Mouse (Mus musculus): ENCODE data around the gene Rcbtb2. TPM values are rescaled to one million over a fixed set of nuclear protein-coding genes. Genes with fewer than 3 reads are reported as not detected.

The Rcbtb2 gene
- polyA plus RNA-seq, 1 experiment from 2014 or later = 61.2 TPM

DNA sequence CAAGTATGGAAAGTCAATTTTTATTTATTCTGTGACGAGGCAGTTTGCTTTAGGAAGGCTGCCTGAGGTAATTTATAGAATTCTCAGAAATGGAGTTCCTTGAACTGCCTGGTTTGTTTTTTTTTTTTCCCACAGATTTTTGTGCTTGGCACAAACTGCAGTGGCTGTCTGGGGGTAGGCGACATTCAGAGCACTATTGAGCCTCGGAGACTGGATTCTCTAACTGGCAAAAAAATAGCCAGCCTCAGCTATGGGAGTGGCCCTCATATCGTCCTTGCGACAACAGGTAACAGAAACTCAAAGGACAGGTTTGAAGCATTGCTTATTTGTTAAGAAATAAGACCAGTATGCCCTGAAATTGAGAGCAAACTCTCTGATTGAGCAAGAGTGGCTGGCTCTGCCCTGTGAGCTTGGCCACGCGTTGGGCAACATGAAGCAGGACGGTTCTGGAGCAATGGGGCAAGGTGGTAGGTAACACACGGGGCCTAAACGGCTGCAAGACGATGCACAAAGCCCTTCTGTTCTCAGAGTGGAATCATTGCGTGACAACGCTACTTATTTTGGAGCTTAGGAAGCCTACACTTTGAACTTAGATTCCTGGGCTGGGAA, 39.5 kb downstream of the Rcbtb2 start:
- H3K4me2 ChIP-seq = no peak overlapping the region
- ATAC-seq (ENCODE audit: extremely low read depth, insufficient number of reproducible peaks, low FRiP score, low TSS enrichment) = no peak
- no peak overlapping the region for H3K4me3 ChIP-seq
- H3K27ac ChIP-seq (replicated peaks) = peak overlapping the region; percentile 13; the same call in 1 of the 2 replicates
- no peaks in the 10 kb centered on the region for H3K4me1 ChIP-seq
- WGBS = 81% methylated on average over 13 of the region's 13 CpGs
- no peak overlapping the region for H3K9ac ChIP-seq
- no peaks in the 10 kb centered on the region for H3K9me3 ChIP-seq
- no peaks in the 10 kb centered on the region for H3K27me3 ChIP-seq (replicated peaks)
- peaks cover 94% of the 10 kb centered on the region for H3K36me3 ChIP-seq

DNA sequence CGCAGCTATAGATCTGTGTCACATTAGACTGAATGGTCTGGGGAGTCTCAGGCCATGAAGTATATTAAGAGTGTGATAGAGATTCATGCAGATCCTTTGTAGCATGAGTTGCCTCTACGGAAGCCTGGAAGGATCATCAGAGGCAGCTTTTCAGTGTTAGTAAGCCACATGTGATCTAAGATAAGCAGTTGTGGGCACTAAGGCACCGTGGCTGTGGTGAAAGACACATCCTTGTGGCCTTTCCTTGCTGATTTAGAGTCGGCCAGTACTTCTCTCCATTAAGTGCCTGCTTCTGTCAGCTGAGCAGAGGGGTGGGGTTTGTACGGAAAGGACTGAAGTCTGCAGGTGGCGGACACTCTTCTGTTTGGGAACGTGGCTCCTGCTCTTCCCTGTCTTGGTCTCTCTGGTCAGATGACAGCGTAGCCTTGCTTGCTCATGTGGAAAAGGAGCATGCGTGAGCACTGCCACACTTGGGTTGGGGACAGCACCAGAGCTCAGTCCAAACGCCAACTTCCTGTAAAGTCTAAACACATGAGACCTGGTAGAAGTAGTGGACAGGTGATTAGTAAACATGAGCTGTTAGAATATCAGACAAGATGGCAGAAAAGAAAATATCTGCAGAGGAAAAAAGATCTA, 40.6 kb downstream of the Rcbtb2 start:
- WGBS = 86% methylated on average over 10 of the region's 10 CpGs
- Histone ChIP-seq H3K4me1 (no peaks in the 10 kb centered on the region), H3K4me3 (no peak overlapping the region), H3K4me2 (no peak overlapping the region), H3K36me3 (peaks cover 93% of the 10 kb centered on the region), H3K9ac (no peak overlapping the region), H3K27ac (replicated peaks) (no peak overlapping the region), H3K9me3 (no peaks in the 10 kb centered on the region), H3K27me3 (replicated peaks) (no peaks in the 10 kb centered on the region)
- no peak for ATAC-seq (ENCODE audit: extremely low read depth, insufficient number of reproducible peaks, low FRiP score, low TSS enrichment)

DNA sequence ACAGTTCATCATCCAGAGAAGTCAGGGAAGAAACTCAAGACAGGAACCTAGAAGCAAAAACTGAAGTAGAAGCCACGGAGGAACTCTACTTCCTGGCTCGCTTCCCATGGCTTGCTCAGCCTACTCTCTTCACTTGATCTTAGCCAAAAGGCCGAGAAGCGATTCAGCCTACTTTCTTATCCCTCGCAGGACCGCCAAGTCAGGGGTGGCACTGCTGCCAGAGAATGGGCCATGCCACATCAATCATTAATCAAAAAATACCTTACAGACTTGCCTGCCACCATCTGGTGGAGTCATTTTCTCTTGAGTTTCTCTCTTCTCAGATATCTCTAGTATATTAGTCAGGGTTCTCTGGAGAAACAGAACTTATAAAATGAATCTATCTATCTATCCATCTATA, 42.3 kb downstream of the Rcbtb2 start:
- Histone ChIP-seq H3K36me3 (peaks cover 89% of the 10 kb centered on the region), H3K9me3 (no peaks in the 10 kb centered on the region), H3K4me2 (no peak overlapping the region), H3K27me3 (replicated peaks) (no peaks in the 10 kb centered on the region), H3K27ac (replicated peaks) (no peak overlapping the region), H3K9ac (no peak overlapping the region), H3K4me3 (no peak overlapping the region), H3K4me1 (no peaks in the 10 kb centered on the region)
- 92% methylated on average over 6 of the region's 6 CpGs for WGBS
- ATAC-seq (ENCODE audit: extremely low read depth, insufficient number of reproducible peaks, low FRiP score, low TSS enrichment) = no peak

DNA sequence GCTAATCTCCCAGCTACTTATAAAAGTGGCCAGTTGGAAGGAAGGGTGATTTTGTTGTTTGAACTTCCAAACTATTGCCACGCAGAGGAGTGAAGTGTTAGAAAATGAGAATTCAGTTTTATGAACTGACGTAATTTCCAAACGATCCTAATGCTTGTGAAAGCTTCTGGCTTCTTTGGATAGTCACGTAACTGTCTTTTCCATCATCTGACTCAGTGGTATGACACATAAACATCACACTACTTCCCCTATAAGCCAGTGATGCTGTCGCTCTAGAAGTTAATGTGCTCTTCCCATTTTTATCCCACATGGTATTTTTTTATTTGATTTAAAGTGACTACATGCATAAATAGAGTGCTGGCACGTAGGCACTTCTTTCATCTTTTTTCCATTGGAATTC, 45.8 kb downstream of the Rcbtb2 start:
- no peak for ATAC-seq (ENCODE audit: extremely low read depth, insufficient number of reproducible peaks, low FRiP score, low TSS enrichment)
- H3K36me3 ChIP-seq = peaks cover 88% of the 10 kb centered on the region

DNA sequence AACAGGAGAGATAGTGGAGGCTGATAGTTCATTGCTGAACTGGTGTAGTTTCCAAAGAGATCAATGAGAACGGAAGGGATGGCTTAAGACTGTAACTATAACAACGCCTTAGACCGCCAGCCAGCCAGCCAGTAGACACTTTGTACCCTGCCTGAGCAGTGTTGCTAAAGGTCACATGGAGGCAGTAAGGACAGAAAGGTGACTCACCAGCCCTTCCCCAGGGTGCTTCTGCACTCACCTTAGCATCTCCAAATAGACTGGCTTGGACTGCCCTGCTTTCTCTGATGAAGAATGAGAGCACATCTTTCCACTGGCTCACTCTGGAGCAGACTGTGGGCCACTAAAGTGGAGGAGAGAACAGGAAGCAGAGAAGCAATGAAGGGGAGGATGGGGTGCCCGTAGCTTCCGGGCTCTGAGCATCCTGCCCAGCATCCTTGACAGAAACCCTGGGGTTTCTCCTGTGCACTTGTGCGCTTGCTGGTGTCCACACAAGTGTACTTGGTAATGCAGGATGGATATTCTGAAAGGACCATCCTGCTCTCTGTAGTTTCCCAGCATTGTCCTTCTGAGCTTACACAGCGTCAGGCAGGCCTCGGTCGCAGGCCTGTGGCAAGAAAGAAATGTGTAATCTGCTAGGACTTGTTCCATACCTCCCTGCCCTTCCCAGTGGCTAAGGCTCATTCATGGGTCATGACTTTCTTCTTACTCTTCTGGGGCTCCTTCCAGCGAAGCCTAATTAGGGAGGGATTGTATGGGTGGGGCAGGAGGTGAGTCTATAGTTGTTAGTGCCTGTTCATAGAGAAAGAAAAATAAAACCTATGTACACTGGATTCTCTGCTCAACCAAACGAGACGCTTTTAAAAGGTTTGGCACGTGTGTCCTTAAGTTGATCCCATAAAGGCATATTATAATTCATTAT, 47.3 kb downstream of the Rcbtb2 start:
- no peak for ATAC-seq (ENCODE audit: extremely low read depth, insufficient number of reproducible peaks, low FRiP score, low TSS enrichment)
- Histone ChIP-seq H3K4me3 (no peak overlapping the region), H3K27me3 (replicated peaks) (no peaks in the 10 kb centered on the region), H3K4me1 (peaks cover 19% of the 10 kb centered on the region), H3K4me2 (no peak overlapping the region), H3K9ac (no peak overlapping the region), H3K9me3 (no peaks in the 10 kb centered on the region), H3K27ac (replicated peaks) (no peak overlapping the region), H3K36me3 (peaks cover 85% of the 10 kb centered on the region)
- 85% methylated on average over 13 of the region's 13 CpGs for WGBS

More for the DNA sequence above, 45.8 kb downstream of the Rcbtb2 start:
- no peak overlapping the region for H3K27ac ChIP-seq (replicated peaks)
- H3K4me3 ChIP-seq = no peak overlapping the region
- 90% methylated on average over 6 of the region's 6 CpGs for WGBS
- H3K9ac ChIP-seq = no peak overlapping the region
- no peak overlapping the region for H3K4me2 ChIP-seq
- H3K27me3 ChIP-seq (replicated peaks) = no peaks in the 10 kb centered on the region
- peaks cover 3% of the 10 kb centered on the region for H3K4me1 ChIP-seq
- H3K9me3 ChIP-seq = no peaks in the 10 kb centered on the region

DNA sequence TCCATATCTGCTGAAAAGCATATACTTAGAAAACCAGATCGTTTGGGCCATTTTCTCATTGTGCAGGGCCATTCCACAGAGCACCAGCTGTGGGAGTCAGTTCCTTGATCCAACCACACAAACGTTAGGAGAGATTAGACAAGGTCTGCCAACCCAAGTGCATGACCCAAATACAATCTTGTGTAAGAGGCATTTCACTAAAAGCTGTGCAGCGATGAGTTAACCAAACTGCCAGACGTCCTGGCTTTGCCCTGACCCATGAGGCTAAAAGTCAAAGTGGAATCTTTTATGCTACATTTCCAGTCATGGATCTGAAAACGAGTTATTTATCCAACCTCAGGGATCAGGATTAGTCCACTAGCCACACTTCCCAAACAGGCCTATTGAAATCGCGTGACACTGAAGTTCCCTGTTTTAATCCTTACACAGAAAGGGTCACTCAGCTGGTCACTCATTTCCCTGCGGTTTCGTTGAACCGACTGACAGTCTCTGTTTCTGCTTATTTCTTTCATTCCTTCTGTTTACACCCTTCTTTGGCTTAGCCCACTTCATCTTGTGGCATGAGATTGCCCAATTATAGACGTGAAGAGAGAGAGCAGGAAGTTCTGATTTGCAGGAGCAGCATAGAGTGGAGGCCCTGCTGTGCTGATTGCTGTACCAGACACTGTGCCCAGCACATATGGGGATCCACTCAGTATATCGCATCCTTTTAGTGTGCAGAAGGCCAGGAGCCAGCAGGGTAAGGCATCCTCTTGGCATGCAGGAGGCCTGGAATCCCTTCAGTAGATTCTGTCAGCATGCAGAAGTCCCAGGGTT, 49.6 kb downstream of the Rcbtb2 start:
- Histone ChIP-seq H3K9ac (no peak overlapping the region), H3K36me3 (peaks cover 84% of the 10 kb centered on the region), H3K27ac (replicated peaks) (no peak overlapping the region), H3K27me3 (replicated peaks) (no peaks in the 10 kb centered on the region), H3K4me1 (peaks cover 23% of the 10 kb centered on the region), H3K4me3 (no peak overlapping the region), H3K9me3 (no peaks in the 10 kb centered on the region), H3K4me2 (no peak overlapping the region)
- no peak for ATAC-seq (ENCODE audit: extremely low read depth, insufficient number of reproducible peaks, low FRiP score, low TSS enrichment)
- 79% methylated on average over 12 of the region's 12 CpGs for WGBS

DNA sequence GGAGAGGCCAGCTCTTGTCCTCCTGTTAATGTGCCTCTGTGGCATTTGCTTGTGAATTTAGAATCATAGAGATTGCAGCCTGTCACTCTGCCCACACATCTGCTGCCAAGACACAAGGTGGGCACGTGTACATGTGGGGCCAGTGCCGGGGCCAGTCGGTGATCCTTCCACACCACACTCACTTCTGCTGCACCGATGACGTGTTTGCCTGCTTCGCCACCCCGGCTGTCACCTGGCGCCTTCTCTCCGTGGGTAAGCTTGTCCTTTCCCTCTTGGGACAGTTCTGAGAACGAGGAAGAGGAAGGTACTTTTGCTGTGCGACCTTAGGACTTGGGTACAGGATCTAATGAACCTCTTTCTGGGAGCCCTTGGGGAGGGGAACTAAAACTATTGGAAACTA, 50.8 kb downstream of the Rcbtb2 start:
- Histone ChIP-seq H3K36me3 (peaks cover 84% of the 10 kb centered on the region), H3K4me2 (no peak overlapping the region), H3K9me3 (no peaks in the 10 kb centered on the region), H3K27ac (replicated peaks) (0 out of 2 replicates have a peak overlapping the region, but pooled peaks have one; percentile 28), H3K4me1 (peaks cover 28% of the 10 kb centered on the region), H3K27me3 (replicated peaks) (no peaks in the 10 kb centered on the region), H3K9ac (no peak overlapping the region), H3K4me3 (no peak overlapping the region)
- ATAC-seq (ENCODE audit: extremely low read depth, insufficient number of reproducible peaks, low FRiP score, low TSS enrichment) = no peak
- WGBS = 80% methylated on average over 11 of the region's 11 CpGs

DNA sequence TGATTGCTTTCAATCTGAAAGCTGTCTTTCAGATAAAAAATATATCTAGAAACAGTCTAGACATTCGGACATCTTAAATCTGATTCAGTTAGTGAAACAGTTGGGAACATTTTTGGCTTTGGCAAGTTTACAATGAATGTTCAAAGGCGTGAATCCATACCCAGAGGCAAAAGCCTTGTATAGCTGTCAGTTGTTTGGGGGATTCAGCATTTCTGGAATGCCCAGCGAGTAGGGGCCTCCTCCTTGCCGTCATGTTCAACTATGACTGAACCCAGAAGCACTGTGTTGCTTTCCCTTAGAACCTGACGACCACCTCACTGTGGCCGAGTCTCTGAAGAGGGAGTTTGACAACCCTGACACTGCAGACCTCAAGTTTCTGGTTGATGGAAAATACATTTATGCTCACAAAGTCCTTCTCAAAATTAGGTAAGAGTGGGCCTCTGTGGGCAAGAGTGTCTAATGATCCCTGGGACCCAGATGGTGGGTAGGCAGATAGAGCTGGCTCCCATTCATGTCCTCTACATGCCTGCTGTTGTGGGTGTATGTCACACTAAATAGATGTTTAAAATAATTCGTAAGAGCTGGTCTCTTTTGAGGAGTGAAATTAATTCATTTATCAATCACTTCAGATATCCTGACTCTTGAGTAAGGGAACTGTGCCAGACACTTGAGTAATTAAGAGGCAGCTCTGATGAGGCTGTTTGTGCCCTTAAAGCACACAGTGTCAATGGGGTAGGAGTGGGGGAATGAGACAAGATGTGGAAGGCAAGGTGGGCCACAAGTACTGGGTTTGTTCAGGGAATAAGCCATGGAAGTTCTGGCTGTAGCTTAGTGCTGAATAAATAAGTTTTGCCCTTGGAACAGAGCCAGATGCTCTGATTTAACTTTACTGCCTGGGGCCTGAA, 51.5 kb downstream of the Rcbtb2 start:
- Histone ChIP-seq H3K27ac (replicated peaks) (peak overlapping the region; percentile 65), H3K9ac (peak overlapping the region; percentile 19; the same call in 1 of the 2 replicates), H3K36me3 (peaks cover 88% of the 10 kb centered on the region), H3K4me1 (peaks cover 29% of the 10 kb centered on the region), H3K4me2 (no peak overlapping the region), H3K9me3 (no peaks in the 10 kb centered on the region), H3K4me3 (no peak overlapping the region), H3K27me3 (replicated peaks) (no peaks in the 10 kb centered on the region)
- WGBS = 63% methylated on average over 7 of the region's 7 CpGs
- ATAC-seq (ENCODE audit: extremely low read depth, insufficient number of reproducible peaks, low FRiP score, low TSS enrichment) = no peak

DNA sequence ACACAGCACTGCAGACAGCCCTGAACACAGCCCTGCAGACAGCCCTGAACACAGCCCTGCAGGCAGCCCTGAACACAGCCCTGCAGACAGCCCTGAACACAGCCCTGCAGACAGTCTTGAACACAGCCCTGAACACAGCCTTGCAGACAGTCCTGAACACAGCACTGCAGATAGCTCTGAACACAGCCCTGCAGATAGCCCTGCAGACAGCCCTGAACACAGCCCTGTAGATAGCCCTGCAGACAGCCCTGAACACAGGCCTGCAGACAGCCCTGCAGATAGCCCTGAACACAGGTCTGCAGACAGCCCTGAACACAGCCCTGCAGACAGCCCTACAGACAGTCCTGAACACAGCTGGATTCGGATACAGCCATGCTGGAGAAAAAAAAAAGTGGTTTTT, 52.2 kb downstream of the Rcbtb2 start:
- no peaks in the 10 kb centered on the region for H3K27me3 ChIP-seq (replicated peaks)
- peaks cover 35% of the 10 kb centered on the region for H3K4me1 ChIP-seq
- 75% methylated on average over 1 of the region's 1 CpGs for WGBS
- H3K9me3 ChIP-seq = no peaks in the 10 kb centered on the region
- no peak overlapping the region for H3K4me2 ChIP-seq
- peak overlapping the region; percentile 65 for H3K27ac ChIP-seq (replicated peaks)
- H3K36me3 ChIP-seq = peaks cover 87% of the 10 kb centered on the region
- ATAC-seq (ENCODE audit: extremely low read depth, insufficient number of reproducible peaks, low FRiP score, low TSS enrichment) = no peak
- H3K4me3 ChIP-seq = no peak overlapping the region
- H3K9ac ChIP-seq = peak overlapping the region; percentile 19; the same call in 1 of the 2 replicates

DNA sequence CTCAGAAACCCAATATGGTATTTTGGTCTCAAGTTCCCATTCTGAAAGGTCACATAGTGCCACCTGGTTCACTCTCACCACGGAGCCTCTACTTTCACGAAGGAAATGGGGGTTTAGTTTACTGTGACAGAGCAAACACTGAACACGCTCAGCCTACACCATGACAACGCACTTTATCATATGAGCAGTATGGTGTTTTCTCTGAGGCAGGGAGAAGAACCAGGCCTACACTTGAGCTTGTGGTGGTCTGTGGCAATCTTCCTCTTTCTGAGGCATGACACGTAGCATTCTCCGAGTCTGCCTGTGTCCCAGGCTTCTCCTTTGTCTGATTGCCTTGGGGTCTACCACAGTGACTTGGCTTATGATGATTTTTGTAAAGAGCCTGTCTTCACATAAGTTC, 53.0 kb downstream of the Rcbtb2 start:
- no peaks in the 10 kb centered on the region for H3K27me3 ChIP-seq (replicated peaks)
- 68% methylated on average over 6 of the region's 6 CpGs for WGBS
- ATAC-seq (ENCODE audit: extremely low read depth, insufficient number of reproducible peaks, low FRiP score, low TSS enrichment) = no peak
- peak overlapping the region; percentile 28; the same call in 1 of the 2 replicates for H3K27ac ChIP-seq (replicated peaks)
- peaks cover 41% of the 10 kb centered on the region for H3K4me1 ChIP-seq
- H3K4me2 ChIP-seq = no peak overlapping the region
- no peak overlapping the region for H3K9ac ChIP-seq
- H3K36me3 ChIP-seq = peaks cover 82% of the 10 kb centered on the region
- no peaks in the 10 kb centered on the region for H3K9me3 ChIP-seq
- no peak overlapping the region for H3K4me3 ChIP-seq

All from heart, embryonic 13.5 days (tissue).